Comparison of ENCODE assay signal across 28 mouse cellular contexts in genomic region chr2:159448976-159449375, GRCm38 (mm10).
"Had no signal": no experiment of that assay in that cellular context is flagged by ENCODE, and none has a peak within 500 bp of the region (broad histone marks: within the 10 kb centered on the region; RNA-seq: fewer than 3 reads in every experiment).

No protein-coding gene starts in this region.

- H3K4me2 ChIP-seq: embryonic facial prominence, embryonic 12.5 days; embryonic facial prominence, embryonic 13.5 days; embryonic facial prominence, embryonic 15.5 days; forebrain, embryonic 12.5 days; forebrain, embryonic 13.5 days; forebrain, embryonic 15.5 days had no signal

- H3K36me3 ChIP-seq: embryonic facial prominence, embryonic 10.5 days; embryonic facial prominence, embryonic 12.5 days; embryonic facial prominence, embryonic 13.5 days; embryonic facial prominence, embryonic 15.5 days; forebrain, embryonic 10.5 days; forebrain, embryonic 12.5 days; forebrain, embryonic 15.5 days had no signal

- H3K4me1 ChIP-seq: embryonic facial prominence, embryonic 10.5 days; embryonic facial prominence, embryonic 12.5 days; embryonic facial prominence, embryonic 13.5 days; embryonic facial prominence, embryonic 15.5 days; forebrain, embryonic 12.5 days; forebrain, embryonic 13.5 days; forebrain, embryonic 15.5 days had no signal

- ATAC-seq: forebrain, embryonic 13.5 days; forebrain, embryonic 14.5 days; forebrain, embryonic 15.5 days; forebrain, embryonic 16.5 days; forebrain, postnatal 0 days had no signal

- H3K9me3 ChIP-seq: embryonic facial prominence, embryonic 10.5 days; embryonic facial prominence, embryonic 12.5 days; embryonic facial prominence, embryonic 13.5 days; embryonic facial prominence, embryonic 15.5 days; forebrain, embryonic 10.5 days; forebrain, embryonic 12.5 days; forebrain, embryonic 13.5 days; forebrain, embryonic 15.5 days had no signal

- H3K9ac ChIP-seq: embryonic facial prominence, embryonic 12.5 days; embryonic facial prominence, embryonic 13.5 days; embryonic facial prominence, embryonic 15.5 days; forebrain, embryonic 12.5 days; forebrain, embryonic 13.5 days; forebrain, embryonic 15.5 days; forebrain, postnatal 0 days had no signal

- DNase-seq: cerebellum, adult 2 months; cerebellum, adult 8-10 months; cerebellum, adult 9-10 months; cerebellum, adult 9-11 months; cerebellum, postnatal 10 days; cerebellum, postnatal 14 days; cerebellum, postnatal 25 days; cerebellum, postnatal 36 days; embryo, embryonic 11 days; forebrain, postnatal 0 days; gastrocnemius, adult 2 months; gastrocnemius, postnatal 10 days; gastrocnemius, postnatal 14 days; gastrocnemius, postnatal 25 days; gastrocnemius, postnatal 36 days; heart, adult 11 months; heart, adult 18-20 months had no signal

- H3K4me3 ChIP-seq: embryonic facial prominence, embryonic 10.5 days; embryonic facial prominence, embryonic 12.5 days; embryonic facial prominence, embryonic 13.5 days; embryonic facial prominence, embryonic 15.5 days; erythroblast, embryonic 14.5 days; forebrain, embryonic 10.5 days; forebrain, embryonic 12.5 days; forebrain, embryonic 13.5 days; forebrain, embryonic 15.5 days; gastrocnemius, adult 2 months had no signal

- H3K27me3 ChIP-seq: embryonic facial prominence, embryonic 13.5 days; embryonic facial prominence, embryonic 15.5 days; forebrain, embryonic 12.5 days; forebrain, embryonic 13.5 days; forebrain, embryonic 15.5 days had no signal

- H3K27ac ChIP-seq: embryonic facial prominence, embryonic 10.5 days; embryonic facial prominence, embryonic 12.5 days; embryonic facial prominence, embryonic 13.5 days; embryonic facial prominence, embryonic 15.5 days; forebrain, embryonic 10.5 days; forebrain, embryonic 12.5 days; forebrain, embryonic 13.5 days; forebrain, embryonic 15.5 days; gastrocnemius, adult 2 months had no signal
